Mouse (Mus musculus) liver, embryonic 14.5 days (tissue): Measurements from ENCODE around the gene Ogfod1. TPM values are rescaled to one million over a fixed set of nuclear protein-coding genes. Genes with fewer than 3 reads are reported as not detected.
"Not testable (repeated sequence)": the region's sequence is repeated elsewhere in the genome, so short reads cannot be mapped to it uniquely, and the experiment has no call there.

Experiments
- ATAC-seq: fragments of 200-750 bp; cut with Nextera tagmentation; 2 replicates; pipeline ENCODE4 v1.8.0; 2017; ENCODE audit warnings: moderate number of reproducible peaks, mild to moderate bottlenecking, moderate library complexity; ENCODE audit not compliant: insufficient read depth
- DNase-seq, 3 experiments: peaks; one replicate each; pipeline ENCODE4 v3.0.0-alpha.2; 2012 to 2013; ENCODE audit warnings: low read depth in 3 of 3, low spot score in 3 of 3
- H3K27ac ChIP-seq: fragments of 300-500 bp; sonication (generic); 2 replicates; pipeline ENCODE4 v1.5.1; 2014; ENCODE audit warnings: moderate library complexity, mild to moderate bottlenecking, control low read depth, inconsistent platforms
- H3K27me3 ChIP-seq: fragments of 300-500 bp; sonication (generic); 2 replicates; pipeline ENCODE4 v1.6.1; 2014; ENCODE audit warnings: mild to moderate bottlenecking, low read length, moderate library complexity; ENCODE audit not compliant: control insufficient read depth, insufficient read depth
- H3K36me3 ChIP-seq: fragments of 300-500 bp; sonication (generic); replicated peaks from 2 replicates; pipeline ENCODE4 v1.6.1; 2014; ENCODE audit warnings: low read depth; ENCODE audit not compliant: control insufficient read depth, insufficient read depth
- H3K4me1 ChIP-seq, 2 experiments: fragments of 200-500 bp in 1 of 2; fragments of 300-500 bp in 1 of 2; sonication (generic) in 1 of 2; replicated peaks; 2 replicates each; pipeline ENCODE4 v1.6.1; 2012 to 2014; ENCODE audit warnings: antibody characterized with exemption in 1 of 2, inconsistent platforms in 1 of 2, low read length in 1 of 2; ENCODE audit not compliant: control insufficient read depth in 2 of 2, insufficient read depth in 2 of 2
- H3K4me2 ChIP-seq: fragments of 300-500 bp; sonication (generic); 2 replicates; pipeline ENCODE4 v1.6.1; 2014; ENCODE audit warnings: low read depth, mild to moderate bottlenecking, control low read depth, moderate library complexity
- H3K4me3 ChIP-seq, 2 experiments: fragments of 200-500 bp in 1 of 2; fragments of 300-500 bp in 1 of 2; sonication (generic) in 1 of 2; 2 replicates each; pipeline ENCODE4 v1.5.1; 2012 to 2014; ENCODE audit warnings: low read depth in 2 of 2, low read length in 2 of 2, mild to moderate bottlenecking in 2 of 2, control low read depth in 1 of 2, inconsistent platforms in 1 of 2, moderate library complexity in 1 of 2; ENCODE audit not compliant: insufficient read depth in 1 of 2
- H3K9ac ChIP-seq: fragments of 300-500 bp; sonication (generic); replicated peaks from 2 replicates; pipeline ENCODE4 v1.6.1; 2014; ENCODE audit warnings: mild to moderate bottlenecking, control low read depth, moderate library complexity
- H3K9me3 ChIP-seq: fragments of 300-500 bp; sonication (generic); 2 replicates; pipeline ENCODE4 v1.6.1; 2016; ENCODE audit warnings: low read length, mixed read lengths; ENCODE audit not compliant: control insufficient read depth
- CTCF ChIP-seq: IDR thresholded peaks from 2 replicates; pipeline ENCODE4 v1.5.1; 2016; ENCODE audit warnings: antibody characterized with exemption, low read depth, control low read depth
- EP300 ChIP-seq: IDR thresholded peaks from 2 replicates; pipeline ENCODE4 v1.6.1; 2016; ENCODE audit warnings: antibody characterized with exemption, low read depth
- WGBS: fragments of 180-500 bp; shearing (Covaris S2); extraction: QIAGEN DNeasy Blood & Tissue Kit; methylation state at CpG from one replicate; pipeline ENCODE4 v1.1.7; 2014; ENCODE audit not compliant: insufficient replicate concordance; 5-methylcytosine and 5-hydroxymethylcytosine counted together
- polyA plus RNA-seq, 2 experiments: library from polyadenylated mRNA; depleted of rRNA in 1 of 2; stranded (reverse) in 1 of 2; unstranded in 1 of 2; fragments of >200 nt; fragmentation: Nextera tagmentation in 1 of 2; extraction: Ambion mirVana in 1 of 2; gene quantifications; 2 replicates each; pipeline versions ENCODE4 v1.2.1 to v1.2.3; 2012 to 2014

Ogfod1 gene
- polyA plus RNA-seq, 2 experiments: 3.2 to 4.0 TPM

- no peaks in the 10 kb centered on the region for H3K27me3 ChIP-seq
- no peak for TF ChIP-seq CTCF
- TF ChIP-seq EP300: no peak
- no peaks in the 10 kb centered on the region for H3K9me3 ChIP-seq
- no peak for DNase-seq
- H3K4me1 ChIP-seq: no peaks in the 10 kb centered on the region
- no peak overlapping the region for H3K27ac ChIP-seq
- no peak overlapping the region for H3K4me2 ChIP-seq
- no peak for ATAC-seq
- no peak overlapping the region for H3K9ac ChIP-seq
- 92% methylated on average over 6 of the region's 6 CpGs for WGBS
- no peak overlapping the region for H3K4me3 ChIP-seq
- peaks cover 76% of the 10 kb centered on the region for H3K36me3 ChIP-seq
Observed at GRCm38 (mm10) chr8:94023916-94024315, 13.1 kb upstream of the Ogfod1 start.

DNA sequence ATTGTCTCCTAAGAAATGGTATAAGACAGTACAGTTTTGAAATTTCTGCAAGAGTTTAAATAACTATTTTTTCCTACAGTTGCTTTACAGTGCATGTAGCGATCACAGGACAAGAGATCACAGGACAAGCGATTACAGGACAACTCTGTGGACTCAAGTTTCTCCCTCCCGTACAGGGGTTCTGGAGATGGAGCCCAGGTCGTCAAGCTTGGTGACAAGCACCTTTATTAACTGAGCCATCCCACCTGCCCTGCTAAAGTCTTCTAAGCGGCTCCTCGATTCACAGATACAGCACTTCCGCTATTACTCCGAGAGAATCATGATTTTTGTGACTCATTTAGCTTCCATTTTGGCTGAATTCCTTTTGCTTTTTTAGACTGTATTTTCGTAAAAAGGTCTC lies 7.3 kb upstream of the Ogfod1 start:
- Histone ChIP-seq H3K27ac (no peak overlapping the region), H3K4me2 (no peak overlapping the region), H3K9ac (no peak overlapping the region), H3K36me3 (peaks cover 67% of the 10 kb centered on the region), H3K27me3 (no peaks in the 10 kb centered on the region), H3K4me1 (peaks cover 14 to 17% of the 10 kb centered on the region in 2 experiments), H3K4me3 (no peak overlapping the region), H3K9me3 (no peaks in the 10 kb centered on the region)
- TF ChIP-seq CTCF (no peak), EP300 (no peak)
- no peak for DNase-seq
- 92% methylated on average over 9 of the region's 9 CpGs for WGBS
- ATAC-seq: no peak

GRCm38 (mm10) chr8:94033601-94034000 lies 3.4 kb upstream of the Ogfod1 start:
- TF ChIP-seq EP300 (no peak), CTCF (no peak)
- DNase-seq (no peak), ATAC-seq (no peak)
- peak overlapping the region; percentile 95; the same call in 1 of the 2 replicates for H3K4me2 ChIP-seq
- H3K4me1 ChIP-seq: peaks cover 22 to 27% of the 10 kb centered on the region in 2 experiments
- H3K9ac ChIP-seq: peak overlapping the region; percentile 18; the same call in 1 of the 2 replicates
- peaks cover 31% of the 10 kb centered on the region for H3K36me3 ChIP-seq
- H3K27ac ChIP-seq: no peak overlapping the region
- WGBS: 82% methylated on average over 3 of the region's 3 CpGs
- no peak overlapping the region for H3K4me3 ChIP-seq
- no peaks in the 10 kb centered on the region for H3K9me3 ChIP-seq
- H3K27me3 ChIP-seq: no peaks in the 10 kb centered on the region

DNA sequence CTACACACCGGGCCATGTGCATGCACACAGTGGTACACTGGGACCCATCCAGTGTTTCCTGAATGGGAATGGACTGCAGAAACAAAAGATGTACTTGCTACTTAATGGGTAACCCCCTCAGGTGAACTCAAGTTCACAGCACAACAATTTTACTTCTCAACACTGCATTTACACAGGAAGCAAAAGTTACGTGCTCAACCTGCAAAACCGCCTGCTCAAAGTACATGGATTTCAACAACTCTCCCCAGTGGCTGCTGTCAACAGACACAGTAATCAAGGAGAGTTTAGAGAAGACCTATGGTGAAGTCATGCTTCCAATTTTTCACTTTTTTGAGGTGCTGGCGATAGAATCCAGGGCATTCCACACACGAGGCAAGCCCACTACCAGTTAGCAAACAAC lies 1.8 kb upstream of the Ogfod1 start:
- Histone ChIP-seq H3K36me3 (peaks cover 15% of the 10 kb centered on the region), H3K27me3 (no peaks in the 10 kb centered on the region), H3K4me1 (peaks cover 22 to 27% of the 10 kb centered on the region in 2 experiments), H3K9ac (peak overlapping the region; percentile 92), H3K4me3 (peak overlapping the region; percentile 83 to 93), H3K4me2 (peak overlapping the region; percentile 95), H3K27ac (no peak overlapping the region; the same call in 1 of the 2 replicates), H3K9me3 (no peaks in the 10 kb centered on the region)
- ATAC-seq: no peak
- WGBS: 52% methylated on average over 5 of the region's 5 CpGs
- TF ChIP-seq CTCF (no peak), EP300 (no peak)
- no peak for DNase-seq

DNA sequence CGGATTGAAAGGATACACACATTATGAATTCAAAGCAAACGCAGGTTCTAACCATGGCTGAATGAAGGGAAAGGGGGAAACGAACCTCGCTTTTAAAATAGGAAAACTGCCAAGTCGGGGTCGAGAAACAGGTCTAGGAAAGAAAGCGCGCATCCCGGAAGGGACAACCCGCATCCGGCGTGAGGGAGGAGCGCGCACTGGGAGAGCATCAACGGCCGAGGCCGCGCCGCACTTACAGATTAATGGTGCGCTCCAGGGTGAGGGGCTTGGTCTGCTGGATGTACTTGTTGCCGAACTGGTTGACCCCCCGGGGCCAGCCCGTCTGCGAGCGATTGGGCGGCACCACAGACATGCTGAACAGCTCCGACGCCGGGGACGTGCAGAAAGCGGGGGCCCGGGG lies 457 bp upstream of the Ogfod1 start:
- not testable (repeated sequence) for H3K36me3 ChIP-seq, H3K27me3 ChIP-seq, H3K9me3 ChIP-seq
- DNase-seq (peak; percentile 59 to 67 (median 61)), ATAC-seq (peak; percentile 83)
- Histone ChIP-seq H3K9ac (peak overlapping the region; percentile 92), H3K4me2 (peak overlapping the region; percentile 95), H3K4me1 (peaks cover 22 to 27% of the 10 kb centered on the region in 2 experiments), H3K27ac (peak overlapping the region; percentile 84), H3K4me3 (peak overlapping the region; percentile 83 to 93)
- WGBS: 0% methylated on average over 21 of the region's 32 CpGs
